Mouse (Mus musculus): Measurements from ENCODE around the gene Tulp4.

DNA sequence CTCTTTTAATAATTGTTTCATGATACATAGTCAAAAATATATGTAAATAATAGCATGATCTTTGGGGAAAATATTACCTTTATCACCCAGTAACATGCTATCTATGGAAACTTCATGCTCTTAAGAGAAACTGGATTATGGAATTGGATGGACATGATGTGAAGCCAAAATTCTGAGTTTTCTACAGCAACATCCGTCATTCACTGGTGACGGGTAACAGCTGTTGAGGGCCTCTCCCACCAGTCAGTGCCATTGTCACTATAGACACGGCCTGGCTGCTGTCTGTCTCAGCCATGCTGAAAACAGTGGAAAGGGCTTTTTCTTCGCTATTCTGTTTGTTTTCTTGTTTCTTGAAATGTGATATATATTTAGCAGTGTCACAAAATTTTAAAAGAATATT is 76.5 kb downstream of the Tulp4 start:
- no peak for TF ChIP-seq CTCF (IDR thresholded peaks at IDR 0.05; ENCODE audit: borderline replicate concordance, insufficient read depth, low read depth, low read length)
- TF ChIP-seq POLR2A (IDR thresholded peaks at IDR 0.05; ENCODE audit: borderline replicate concordance, insufficient read depth, low read length) = no peak
